Mouse (Mus musculus) erythroblast, embryonic 14.5 days (primary cell): ENCODE data around the gene Gm17304. TPM values are rescaled to one million over a fixed set of nuclear protein-coding genes. Genes with fewer than 3 reads are reported as not detected.

Experiments used
- H3K27me3 ChIP-seq: 2 replicates; pipeline ENCODE4 v1.6.1; 2012; ENCODE audit warnings: inconsistent platforms; ENCODE audit not compliant: control insufficient read depth
- H3K36me3 ChIP-seq: 2 replicates; pipeline ENCODE4 v1.6.1; 2012; ENCODE audit warnings: mild to moderate bottlenecking, inconsistent platforms; ENCODE audit not compliant: control insufficient read depth
- H3K4me1 ChIP-seq: 2 replicates; pipeline ENCODE4 v1.6.1; 2012; ENCODE audit warnings: inconsistent platforms; ENCODE audit not compliant: control insufficient read depth
- H3K4me3 ChIP-seq: replicated peaks from 2 replicates; pipeline ENCODE3; 2012; ENCODE audit warnings: moderate library complexity, mild to moderate bottlenecking, inconsistent platforms
- H3K9me3 ChIP-seq: 2 replicates; pipeline ENCODE4 v1.6.1; 2012; ENCODE audit warnings: low read length, inconsistent platforms, mixed read lengths; ENCODE audit not compliant: control insufficient read depth
- GATA1 ChIP-seq: IDR thresholded peaks from 2 replicates; pipeline ENCODE4 v1.6.1; 2012; ENCODE audit warnings: low read length, inconsistent platforms, mixed read lengths
- TAL1 ChIP-seq: IDR thresholded peaks from 3 replicates; pipeline ENCODE4 v1.6.1; 2012; ENCODE audit warnings: low read length, inconsistent platforms, mixed read lengths
- polyA plus RNA-seq: library from polyadenylated mRNA; stranded (reverse); fragments of >175 nt; gene quantifications from 2 replicates; pipeline ENCODE4 v1.2.3, GENCODE M21; 2012

Gene Gm17304
- polyA plus RNA-seq, 1 experiment = not detected

DNA sequence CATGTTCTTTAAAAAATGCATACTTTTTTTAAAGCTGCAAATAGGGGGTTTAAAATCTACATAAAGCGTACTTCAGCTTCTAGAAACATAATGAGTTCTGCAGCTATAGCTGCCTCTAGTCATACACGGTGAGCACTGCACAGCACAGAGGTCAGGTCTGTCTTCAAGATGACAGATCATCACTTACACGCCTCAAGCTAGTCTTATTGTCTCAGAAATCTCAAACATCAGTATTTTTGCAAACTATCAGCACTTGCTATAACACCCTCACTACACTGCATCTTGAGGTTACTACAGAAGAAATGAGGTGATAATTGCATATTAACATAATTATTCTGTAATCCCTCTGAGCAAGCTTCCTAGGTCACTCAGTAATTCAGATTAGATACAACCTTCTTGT lies 33.0 kb downstream of the Gm17304 start:
- Histone ChIP-seq H3K9me3 (no peaks in the 10 kb centered on the region), H3K4me1 (peaks cover 13% of the 10 kb centered on the region), H3K36me3 (peaks cover 46% of the 10 kb centered on the region), H3K27me3 (no peaks in the 10 kb centered on the region), H3K4me3 (no peak overlapping the region)
- TF ChIP-seq GATA1 (no peak), TAL1 (no peak)

DNA sequence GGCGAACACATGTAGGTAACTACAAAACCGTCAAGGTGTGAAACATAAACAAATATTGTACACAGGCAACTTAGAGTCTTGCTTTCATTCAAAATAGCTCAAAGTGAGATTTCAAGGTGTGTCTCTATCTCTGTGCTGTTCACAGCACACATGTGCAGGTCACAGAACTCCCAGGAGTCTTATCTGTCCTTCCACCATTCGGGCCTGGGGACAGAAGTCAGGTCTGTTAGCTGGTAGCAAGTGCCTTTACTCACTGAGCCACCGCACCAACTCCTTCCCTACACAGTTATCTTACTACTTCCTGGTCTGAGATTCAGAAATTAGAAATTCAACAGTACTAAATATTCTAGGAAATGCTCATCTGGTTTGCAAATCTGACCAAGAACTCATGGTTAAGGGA lies 34.5 kb downstream of the Gm17304 start:
- Histone ChIP-seq H3K4me1 (peaks cover 13% of the 10 kb centered on the region), H3K27me3 (no peaks in the 10 kb centered on the region), H3K9me3 (no peaks in the 10 kb centered on the region), H3K36me3 (peaks cover 38% of the 10 kb centered on the region), H3K4me3 (no peak overlapping the region)
- TF ChIP-seq GATA1 = no peak
- no peak for TF ChIP-seq TAL1

DNA sequence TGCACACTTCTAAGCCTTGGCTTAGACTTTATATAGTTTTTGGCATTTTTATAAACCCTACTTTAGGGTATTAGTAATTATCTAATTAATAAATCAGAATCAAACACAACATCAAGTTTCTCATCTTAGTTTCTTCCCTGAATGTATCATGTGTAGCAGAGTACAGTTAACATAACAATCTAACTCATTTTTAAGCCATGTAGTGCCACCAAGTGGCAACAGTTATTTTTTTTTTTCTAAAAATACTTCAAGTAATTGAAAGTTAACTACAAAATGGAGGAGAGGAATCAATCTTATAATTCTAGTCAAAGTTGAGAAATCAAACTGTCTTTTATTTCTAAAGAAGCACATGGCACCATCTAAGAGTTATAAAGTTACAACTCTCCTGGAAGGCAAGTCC lies 40.5 kb downstream of the Gm17304 start:
- peaks cover 53% of the 10 kb centered on the region for H3K36me3 ChIP-seq
- H3K9me3 ChIP-seq = no peaks in the 10 kb centered on the region
- TF ChIP-seq TAL1 (no peak), GATA1 (no peak)
- H3K4me3 ChIP-seq = no peak overlapping the region
- H3K27me3 ChIP-seq = no peaks in the 10 kb centered on the region
- H3K4me1 ChIP-seq = peaks cover 19% of the 10 kb centered on the region

DNA sequence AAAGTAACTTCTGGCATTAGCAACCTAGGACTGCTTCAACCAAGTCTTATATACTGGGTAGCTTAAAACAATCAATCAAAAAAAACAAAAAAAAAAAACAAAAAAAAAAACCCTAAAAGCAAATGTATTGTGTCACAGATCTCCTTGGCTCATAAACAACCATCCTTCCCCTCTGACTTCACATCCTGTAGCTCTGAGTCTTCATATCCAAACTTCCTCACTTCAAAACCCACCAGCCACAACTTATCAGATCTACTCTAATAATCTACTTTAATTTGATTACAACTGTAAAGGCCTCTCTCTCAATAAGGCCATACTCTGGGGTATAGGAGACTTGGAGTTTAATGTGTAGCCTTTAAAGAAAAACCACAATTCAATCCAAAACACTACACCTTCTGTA lies 41.1 kb downstream of the Gm17304 start:
- H3K9me3 ChIP-seq = peaks cover 3% of the 10 kb centered on the region; the same call in 1 of the 2 replicates
- H3K27me3 ChIP-seq = no peaks in the 10 kb centered on the region
- H3K36me3 ChIP-seq = peaks cover 57% of the 10 kb centered on the region
- no peak overlapping the region for H3K4me3 ChIP-seq
- peaks cover 21% of the 10 kb centered on the region for H3K4me1 ChIP-seq
- TF ChIP-seq GATA1 = no peak
- TF ChIP-seq TAL1 = no peak

DNA sequence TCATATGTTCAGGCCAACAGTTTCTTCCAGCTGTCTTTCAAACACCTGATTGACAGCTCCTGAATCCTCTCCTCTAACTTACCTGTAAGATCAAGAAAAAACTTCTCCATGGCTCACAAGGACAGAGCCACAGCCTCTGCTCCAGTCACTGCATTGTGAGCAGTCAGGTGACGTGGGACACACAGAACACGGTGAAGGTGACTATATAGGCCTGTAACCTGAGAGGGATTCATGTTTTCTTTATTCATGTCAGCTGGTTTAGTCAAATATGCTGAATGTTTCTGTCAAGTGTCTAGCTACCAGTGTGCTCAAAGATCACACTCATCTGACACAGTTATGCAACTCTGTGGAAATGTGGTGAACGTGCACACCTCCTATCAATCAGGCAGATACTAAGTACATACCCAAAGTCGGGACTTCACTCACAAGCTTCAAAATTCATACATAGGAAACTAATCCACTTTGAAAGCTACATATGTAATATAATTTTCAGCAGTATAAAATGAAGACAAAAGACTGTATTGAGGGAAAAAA lies 43.4 kb downstream of the Gm17304 start:
- TF ChIP-seq GATA1 = no peak
- TF ChIP-seq TAL1 = no peak
- Histone ChIP-seq H3K36me3 (peaks cover 63% of the 10 kb centered on the region), H3K27me3 (no peaks in the 10 kb centered on the region), H3K4me3 (no peak overlapping the region), H3K9me3 (peaks cover 3% of the 10 kb centered on the region; the same call in 1 of the 2 replicates), H3K4me1 (peaks cover 18% of the 10 kb centered on the region)

DNA sequence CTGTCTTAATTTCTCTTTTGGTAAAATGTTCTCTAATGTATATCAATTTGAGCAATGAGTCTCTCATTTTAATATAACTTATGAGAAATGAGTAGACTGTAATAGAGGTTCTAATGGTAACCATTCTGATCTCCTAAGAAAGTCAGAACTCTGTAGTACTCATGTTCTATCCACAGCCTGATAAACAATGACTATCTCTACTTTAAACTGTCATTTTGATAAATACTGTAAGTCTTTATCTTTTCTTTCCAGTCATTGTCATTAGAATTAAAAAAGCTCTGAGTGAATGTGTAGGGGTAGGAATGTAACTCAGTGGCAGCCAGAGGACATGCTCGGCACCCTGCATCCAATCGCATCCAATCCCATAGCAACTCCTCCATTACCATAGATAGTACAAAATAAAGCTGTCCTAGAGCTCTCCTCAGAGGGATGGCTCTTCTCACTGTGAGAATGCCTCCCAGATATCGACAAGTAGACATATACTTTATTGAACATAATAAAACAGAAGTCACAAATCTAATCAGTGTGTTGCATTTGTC lies 44.0 kb downstream of the Gm17304 start:
- Histone ChIP-seq H3K27me3 (no peaks in the 10 kb centered on the region), H3K9me3 (peaks cover 3% of the 10 kb centered on the region; the same call in 1 of the 2 replicates), H3K36me3 (peaks cover 66% of the 10 kb centered on the region), H3K4me3 (no peak overlapping the region), H3K4me1 (peaks cover 18% of the 10 kb centered on the region)
- no peak for TF ChIP-seq GATA1
- TF ChIP-seq TAL1 = no peak

Other genes with a start within 250 kb of the Gm17304 start
- gene Barhl2, start 150.9 kb upstream of the Gm17304 start, polyA plus RNA-seq = not detected in 2 replicates
- 4.2 and 7.4 TPM in 2 replicates for gene Zfp644, start 88.2 kb downstream of the Gm17304 start, polyA plus RNA-seq